Mouse (Mus musculus): Measurements from ENCODE around the gene Myh2. TPM values are rescaled to one million over a fixed set of nuclear protein-coding genes. Genes with fewer than 3 reads are reported as not detected.
A peak's percentile ranks its signal among the peaks of the same experiment; 100 is the strongest.

The Myh2 gene
- polyA plus RNA-seq, 1 experiment, result 10.5 TPM

- no peaks in the 10 kb centered on the region for H3K27me3 ChIP-seq (replicated peaks; ENCODE audit: control insufficient read depth, insufficient read depth, low read length)
- H3K27ac ChIP-seq (ENCODE audit: insufficient read depth, low read depth, low read length), result no peak overlapping the region
- 63% methylated on average over 3 of the region's 3 CpGs for WGBS
- no peaks in the 10 kb centered on the region for H3K4me1 ChIP-seq (ENCODE audit: control insufficient read depth, insufficient read depth, low read length)
- no peak overlapping the region for H3K4me3 ChIP-seq (ENCODE audit: insufficient read depth, low read depth, low read length)
- no peak for TF ChIP-seq CTCF (conservative IDR thresholded peaks at IDR 0.05; ENCODE audit: insufficient read depth, insufficient read length, low read depth, low read length)
- no peak for TF ChIP-seq POLR2A (IDR thresholded peaks at IDR 0.05; ENCODE audit: low read depth, low read length)
- no peaks in the 10 kb centered on the region for H3K36me3 ChIP-seq (ENCODE audit: control insufficient read depth, insufficient read depth, low read length)
- no peak for DNase-seq
Measured at GRCm38 (mm10) chr11:67204766-67205165, 33.9 kb downstream of the Myh2 start.

GRCm38 (mm10) chr11:67221803-67222202, 51.0 kb downstream of the Myh2 start:
- no peak for DNase-seq
- no peaks in the 10 kb centered on the region for H3K27me3 ChIP-seq (replicated peaks; ENCODE audit: control insufficient read depth, insufficient read depth, low read length)
- TF ChIP-seq CTCF (conservative IDR thresholded peaks at IDR 0.05; ENCODE audit: insufficient read depth, insufficient read length, low read depth, low read length), result no peak
- TF ChIP-seq POLR2A (IDR thresholded peaks at IDR 0.05; ENCODE audit: low read depth, low read length), result no peak
- H3K4me1 ChIP-seq (ENCODE audit: control insufficient read depth, insufficient read depth, low read length), result no peaks in the 10 kb centered on the region
- H3K36me3 ChIP-seq (ENCODE audit: control insufficient read depth, insufficient read depth, low read length), result no peaks in the 10 kb centered on the region
- WGBS, result 90% methylated on average over 8 of the region's 8 CpGs
- no peak overlapping the region for H3K27ac ChIP-seq (ENCODE audit: insufficient read depth, low read depth, low read length)
- H3K4me3 ChIP-seq (ENCODE audit: insufficient read depth, low read depth, low read length), result no peak overlapping the region

- WGBS, result 63% methylated on average over 3 of the region's 3 CpGs
Measured at GRCm38 (mm10) chr11:67224466-67224865, 53.6 kb downstream of the Myh2 start.

GRCm38 (mm10) chr11:67228731-67229130, 57.9 kb downstream of the Myh2 start:
- no peak overlapping the region for H3K27ac ChIP-seq (ENCODE audit: insufficient read depth, low read depth, low read length)
- no peaks in the 10 kb centered on the region for H3K27me3 ChIP-seq (replicated peaks; ENCODE audit: control insufficient read depth, insufficient read depth, low read length)
- no peak overlapping the region for H3K4me3 ChIP-seq (ENCODE audit: insufficient read depth, low read depth, low read length)
- TF ChIP-seq POLR2A (IDR thresholded peaks at IDR 0.05; ENCODE audit: low read depth, low read length) (no peak), CTCF (conservative IDR thresholded peaks at IDR 0.05; ENCODE audit: insufficient read depth, insufficient read length, low read depth, low read length) (no peak)
- no peaks in the 10 kb centered on the region for H3K4me1 ChIP-seq (ENCODE audit: control insufficient read depth, insufficient read depth, low read length)
- no peak for DNase-seq
- 87% methylated on average over 3 of the region's 3 CpGs for WGBS
- H3K36me3 ChIP-seq (ENCODE audit: control insufficient read depth, insufficient read depth, low read length), result no peaks in the 10 kb centered on the region

More at GRCm38 (mm10) chr11:67224466-67224865, 53.6 kb downstream of the Myh2 start:
- no peak for DNase-seq
- no peak overlapping the region for H3K27ac ChIP-seq (ENCODE audit: insufficient read depth, low read depth, low read length)
- H3K36me3 ChIP-seq (ENCODE audit: control insufficient read depth, insufficient read depth, low read length), result no peaks in the 10 kb centered on the region
- no peaks in the 10 kb centered on the region for H3K27me3 ChIP-seq (replicated peaks; ENCODE audit: control insufficient read depth, insufficient read depth, low read length)
- H3K4me1 ChIP-seq (ENCODE audit: control insufficient read depth, insufficient read depth, low read length), result no peaks in the 10 kb centered on the region
- H3K4me3 ChIP-seq (ENCODE audit: insufficient read depth, low read depth, low read length), result no peak overlapping the region
- no peak for TF ChIP-seq POLR2A (IDR thresholded peaks at IDR 0.05; ENCODE audit: low read depth, low read length)
- TF ChIP-seq CTCF (conservative IDR thresholded peaks at IDR 0.05; ENCODE audit: insufficient read depth, insufficient read length, low read depth, low read length), result no peak

- H3K27ac ChIP-seq (ENCODE audit: insufficient read depth, low read depth, low read length), result no peak overlapping the region
- no peaks in the 10 kb centered on the region for H3K36me3 ChIP-seq (ENCODE audit: control insufficient read depth, insufficient read depth, low read length)
- H3K4me3 ChIP-seq (ENCODE audit: insufficient read depth, low read depth, low read length), result no peak overlapping the region
- H3K27me3 ChIP-seq (replicated peaks; ENCODE audit: control insufficient read depth, insufficient read depth, low read length), result no peaks in the 10 kb centered on the region
- TF ChIP-seq CTCF (conservative IDR thresholded peaks at IDR 0.05; ENCODE audit: insufficient read depth, insufficient read length, low read depth, low read length) (no peak), POLR2A (IDR thresholded peaks at IDR 0.05; ENCODE audit: low read depth, low read length) (no peak)
- no peak for DNase-seq
- H3K4me1 ChIP-seq (ENCODE audit: control insufficient read depth, insufficient read depth, low read length), result no peaks in the 10 kb centered on the region
- 57% methylated on average over 5 of the region's 5 CpGs for WGBS
Measured at GRCm38 (mm10) chr11:67229166-67229565, 58.3 kb downstream of the Myh2 start.

GRCm38 (mm10) chr11:67229946-67230345, 59.1 kb downstream of the Myh2 start:
- no peak overlapping the region for H3K4me3 ChIP-seq (ENCODE audit: insufficient read depth, low read depth, low read length)
- H3K4me1 ChIP-seq (ENCODE audit: control insufficient read depth, insufficient read depth, low read length), result no peaks in the 10 kb centered on the region
- no peak for TF ChIP-seq CTCF (conservative IDR thresholded peaks at IDR 0.05; ENCODE audit: insufficient read depth, insufficient read length, low read depth, low read length)
- no peak for TF ChIP-seq POLR2A (IDR thresholded peaks at IDR 0.05; ENCODE audit: low read depth, low read length)
- H3K27ac ChIP-seq (ENCODE audit: insufficient read depth, low read depth, low read length), result no peak overlapping the region
- H3K27me3 ChIP-seq (replicated peaks; ENCODE audit: control insufficient read depth, insufficient read depth, low read length), result no peaks in the 10 kb centered on the region
- 78% methylated on average over 2 of the region's 2 CpGs for WGBS
- no peak for DNase-seq
- H3K36me3 ChIP-seq (ENCODE audit: control insufficient read depth, insufficient read depth, low read length), result no peaks in the 10 kb centered on the region

GRCm38 (mm10) chr11:67235639-67236358, 65.0 kb downstream of the Myh2 start:
- no peak for TF ChIP-seq CTCF (conservative IDR thresholded peaks at IDR 0.05; ENCODE audit: insufficient read depth, insufficient read length, low read depth, low read length)
- no peak for TF ChIP-seq POLR2A (IDR thresholded peaks at IDR 0.05; ENCODE audit: low read depth, low read length)
- Histone ChIP-seq H3K4me1 (ENCODE audit: control insufficient read depth, insufficient read depth, low read length) (no peaks in the 10 kb centered on the region), H3K27ac (ENCODE audit: insufficient read depth, low read depth, low read length) (no peak overlapping the region), H3K36me3 (ENCODE audit: control insufficient read depth, insufficient read depth, low read length) (no peaks in the 10 kb centered on the region), H3K4me3 (ENCODE audit: insufficient read depth, low read depth, low read length) (no peak overlapping the region), H3K27me3 (replicated peaks; ENCODE audit: control insufficient read depth, insufficient read depth, low read length) (no peaks in the 10 kb centered on the region)
- peak; percentile 23 for DNase-seq
- 57% methylated on average over 5 of the region's 5 CpGs for WGBS
